Mouse (Mus musculus) kidney, postnatal 4 days (tissue): Measurements from ENCODE around the gene Clcnkb.

Experiments used
- DNase-seq, 2 experiments: peaks; one replicate each; pipeline ENCODE4 v3.0.0; 2021; ENCODE audit warnings: mixed read lengths in 2 of 2

Clcnkb gene

DNA sequence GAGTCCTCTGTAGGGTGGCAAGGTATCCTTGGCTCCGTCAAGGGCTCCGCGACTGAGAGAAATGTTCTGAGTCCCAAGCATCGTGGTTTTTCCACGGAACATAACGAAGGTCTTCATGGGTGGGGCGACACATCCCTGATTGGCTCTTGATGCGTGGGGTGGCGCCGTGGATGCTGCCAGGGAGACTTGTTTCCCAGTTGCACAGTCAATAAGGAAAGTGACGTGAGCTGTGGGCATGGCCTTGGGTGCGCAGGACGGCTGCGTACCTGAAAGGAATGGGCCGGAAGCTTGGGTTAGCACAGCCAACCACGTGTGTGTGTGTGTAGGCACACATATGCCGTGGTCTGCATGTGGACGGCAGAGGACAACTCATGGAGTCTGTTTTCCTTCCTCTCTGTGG is 17.4 kb upstream of the Clcnkb start:
- DNase-seq: no peak

DNA sequence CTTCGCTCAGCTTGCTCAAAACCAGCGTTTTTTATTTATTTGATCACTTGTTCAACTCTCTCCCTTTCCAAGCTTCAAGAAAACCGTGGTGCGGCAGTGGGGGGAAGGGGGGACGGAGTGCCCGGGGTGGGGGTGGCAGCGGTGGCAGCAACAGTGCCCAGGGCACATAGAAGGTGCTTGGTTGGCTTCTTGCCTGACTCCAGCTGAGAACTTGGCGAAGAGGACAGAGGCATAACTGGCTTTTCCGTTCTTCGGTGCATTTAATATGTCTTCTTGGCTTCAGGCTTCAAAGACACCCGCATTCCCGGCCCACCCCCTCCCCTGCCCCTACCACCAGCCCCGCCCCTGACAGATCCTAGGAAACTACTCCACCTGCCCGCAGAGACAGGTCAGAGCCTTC is 16.9 kb upstream of the Clcnkb start:
- no peak for DNase-seq

DNA sequence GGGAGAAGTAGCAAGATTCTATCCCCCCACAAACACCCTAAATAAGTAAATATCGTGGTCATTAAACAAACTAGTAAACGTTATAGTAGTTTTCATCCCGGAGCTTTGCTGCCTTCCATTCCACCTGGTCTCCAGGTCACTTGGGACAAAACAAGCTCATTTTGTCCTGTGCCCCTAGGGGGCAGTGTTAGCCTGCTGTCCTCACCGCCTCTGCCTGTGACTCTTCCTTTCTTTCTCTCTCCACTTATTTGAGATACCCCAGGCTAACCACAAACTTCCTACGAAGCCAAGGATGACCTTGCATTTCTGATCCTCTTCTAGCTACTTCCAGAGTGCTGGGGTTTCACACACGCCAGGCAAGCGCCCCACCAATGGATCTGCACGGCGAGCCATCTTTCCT is 15.2 kb upstream of the Clcnkb start:
- DNase-seq: peak; percentile 78 to 84

DNA sequence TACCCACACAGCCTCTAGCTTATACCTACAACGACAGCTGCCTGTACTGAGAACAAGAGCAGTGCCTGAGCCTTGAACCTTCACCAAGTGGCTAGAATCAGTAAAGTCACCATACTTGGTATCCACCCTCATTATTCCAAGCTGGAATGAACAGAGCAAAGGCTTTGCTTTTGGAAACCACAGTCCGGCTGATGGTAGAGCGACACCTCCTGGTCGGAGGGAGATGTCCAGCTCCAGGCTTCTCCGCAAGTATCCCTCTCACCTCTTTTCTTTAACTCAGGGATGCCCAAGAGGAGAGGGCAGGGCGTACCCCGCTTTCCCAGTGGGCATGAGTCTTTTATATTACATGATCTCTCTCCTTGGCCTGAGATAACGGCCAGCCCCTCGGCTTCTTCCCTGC is 14.0 kb upstream of the Clcnkb start:
- peak; percentile 72 to 80 for DNase-seq

DNA sequence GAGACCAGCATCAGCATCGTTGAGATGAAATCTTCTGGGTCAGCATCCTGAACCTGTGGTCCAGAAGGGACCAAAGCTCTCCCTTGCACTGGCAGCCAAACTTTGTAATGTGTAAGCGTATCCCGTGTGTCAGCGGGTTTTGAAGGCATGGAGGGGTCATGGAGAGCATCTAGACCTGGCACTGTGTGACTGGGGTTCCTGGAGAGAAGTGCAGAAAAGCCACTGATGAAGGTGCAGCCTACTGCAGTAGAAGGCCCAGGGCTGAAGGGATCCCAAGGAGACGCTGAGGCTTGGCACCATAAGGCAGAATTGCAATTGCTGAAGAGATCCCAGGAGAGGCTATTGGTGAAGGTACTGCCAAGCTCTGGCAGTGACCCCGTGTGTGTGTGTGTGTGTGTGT is 13.6 kb upstream of the Clcnkb start:
- no peak for DNase-seq

DNA sequence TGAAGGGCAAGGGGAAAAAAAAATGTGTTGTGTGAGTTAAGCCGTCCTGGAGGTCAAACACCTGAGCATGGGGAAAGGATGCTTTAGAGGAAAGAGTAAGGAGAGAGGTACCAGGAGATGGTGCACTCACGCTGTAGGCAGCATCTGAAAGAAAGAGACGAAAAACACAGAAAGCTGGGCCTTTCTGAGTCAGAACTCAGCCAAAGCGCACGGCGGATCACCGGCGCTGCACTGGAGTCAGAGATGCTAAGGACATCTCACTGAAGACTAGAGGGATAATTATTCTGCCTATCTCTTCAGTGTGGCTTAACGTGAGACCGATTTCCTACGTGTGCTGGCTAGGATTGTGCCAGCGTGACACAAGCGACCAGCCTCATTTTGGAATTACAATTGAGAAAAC is 12.1 kb upstream of the Clcnkb start:
- DNase-seq: no peak

DNA sequence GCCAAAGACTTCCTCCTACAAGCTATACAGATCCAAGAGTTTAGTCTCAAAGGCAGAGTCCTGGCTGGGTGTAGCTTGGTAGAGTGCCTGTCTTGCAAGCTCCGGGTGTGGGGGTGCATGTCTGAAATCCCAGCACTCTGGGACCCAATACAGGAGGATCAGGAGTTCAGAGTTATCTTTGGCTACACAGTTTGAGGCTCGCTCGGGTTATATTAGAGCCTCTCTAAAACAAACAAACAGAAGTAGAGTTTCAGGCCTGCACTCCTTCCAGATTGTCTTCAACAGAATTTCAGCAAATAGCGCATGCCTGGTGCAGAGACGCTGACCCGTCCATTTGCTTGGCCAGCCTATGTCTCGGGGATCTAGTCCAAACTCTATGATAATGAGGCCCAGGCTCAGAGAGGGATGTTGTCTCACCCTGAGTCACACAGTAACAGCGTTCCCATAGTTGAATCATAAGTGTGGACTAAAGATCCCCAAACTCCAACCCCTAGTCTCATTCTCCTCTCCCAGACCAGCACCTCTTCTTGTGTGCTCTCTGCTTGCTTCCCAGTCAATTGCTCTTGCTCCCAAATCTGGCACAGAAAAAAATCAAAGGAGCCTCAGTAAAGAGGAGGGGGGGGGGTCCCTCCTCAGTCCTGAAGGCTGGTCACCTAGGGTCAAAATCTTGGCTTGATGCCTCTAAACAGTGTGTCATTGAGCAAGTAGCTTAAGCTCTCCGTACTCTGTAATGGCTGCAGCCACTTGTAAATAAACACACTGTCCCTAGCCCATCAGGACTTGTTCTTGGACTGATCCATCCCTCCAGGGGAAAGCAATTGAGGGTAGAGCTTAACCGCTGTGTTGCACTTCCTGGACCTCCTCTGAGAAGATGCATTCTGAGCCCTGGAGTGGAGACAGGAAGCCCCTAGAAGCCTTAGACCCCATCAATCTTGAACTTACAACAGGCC is 11.3 kb upstream of the Clcnkb start:
- no peak for DNase-seq

DNA sequence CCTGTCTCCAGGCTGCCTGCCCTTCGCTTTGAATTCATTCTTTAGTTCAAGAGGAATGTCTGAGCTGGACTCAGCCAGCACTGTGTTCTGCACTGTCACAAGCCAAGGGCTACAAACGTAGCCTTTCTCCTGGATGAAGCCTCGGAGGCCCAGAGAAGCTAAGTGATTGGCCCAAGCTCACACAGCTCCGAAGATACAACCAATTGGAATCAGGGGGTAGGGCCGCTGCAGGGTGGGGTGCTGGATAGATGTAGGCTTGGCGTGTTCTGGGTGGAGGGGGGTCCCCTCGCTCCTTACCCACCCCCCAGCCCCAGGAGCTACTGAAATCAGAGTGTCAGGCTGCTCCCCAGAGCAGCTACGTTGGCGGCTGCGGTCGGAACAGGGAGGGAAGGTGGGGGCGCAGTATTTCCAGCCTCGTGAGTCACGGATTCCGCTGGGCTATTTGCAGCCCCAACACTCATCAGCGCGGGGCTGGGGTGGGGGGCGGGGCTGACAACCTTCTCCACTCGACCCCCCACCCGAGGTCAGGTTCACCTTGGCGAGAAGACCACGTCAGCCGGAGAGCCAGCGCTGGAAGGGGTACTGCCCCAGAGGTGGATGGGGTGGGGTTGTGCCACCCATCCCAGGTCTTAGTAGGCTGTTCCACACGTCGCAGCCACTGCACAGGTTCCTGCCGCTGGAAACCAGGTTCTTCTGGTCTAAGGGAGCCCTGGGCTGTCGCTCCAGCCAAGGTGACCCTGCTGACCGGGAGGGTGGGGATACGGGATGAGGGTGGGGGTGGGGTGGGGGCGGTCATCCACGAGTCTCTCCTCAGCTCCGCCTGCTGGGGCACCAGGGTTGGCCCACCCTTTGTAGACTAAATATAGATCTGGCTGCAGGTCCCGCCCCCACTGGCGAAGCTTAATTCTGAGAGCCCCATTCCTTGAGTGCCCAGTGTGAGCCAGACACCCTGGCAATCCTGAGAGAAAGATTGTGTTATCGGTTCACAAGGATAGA is 10.0 kb upstream of the Clcnkb start:
- DNase-seq: peak; percentile 58 to 74

DNA sequence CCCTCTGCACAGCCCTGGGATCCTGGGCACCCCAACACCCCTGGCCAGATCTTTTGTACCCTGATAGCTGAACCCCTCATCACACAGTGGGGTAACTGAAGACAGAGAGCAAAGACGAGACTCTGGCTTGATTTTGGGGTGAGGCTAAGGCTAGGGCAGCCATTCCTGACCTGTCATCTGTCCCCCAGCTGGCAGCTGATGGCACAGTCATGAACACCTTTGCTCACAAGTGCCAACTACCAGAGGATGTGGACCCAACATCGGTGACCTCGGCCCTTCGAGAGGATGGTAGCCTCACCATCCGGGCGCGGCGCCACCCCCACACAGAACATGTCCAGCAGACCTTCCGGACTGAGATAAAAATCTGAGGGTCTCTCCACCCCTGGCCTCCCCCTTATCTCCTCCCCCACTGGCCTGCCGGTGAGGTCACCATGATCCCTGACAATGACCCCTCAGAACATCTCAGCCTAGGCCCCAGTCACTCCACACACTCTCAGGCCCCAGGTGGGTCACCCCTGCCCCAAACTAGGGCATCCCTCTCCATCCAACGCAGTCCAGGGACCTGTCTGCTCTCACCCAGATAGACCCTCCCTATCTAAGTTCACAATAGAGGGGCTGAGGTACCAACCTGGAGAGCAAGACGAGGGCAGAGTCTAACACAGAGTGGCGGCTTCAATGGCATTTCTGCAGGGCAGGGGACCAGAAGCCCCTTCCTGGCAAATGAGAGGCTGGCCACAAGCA is 8.0 kb upstream of the Clcnkb start:
- DNase-seq: no peak

DNA sequence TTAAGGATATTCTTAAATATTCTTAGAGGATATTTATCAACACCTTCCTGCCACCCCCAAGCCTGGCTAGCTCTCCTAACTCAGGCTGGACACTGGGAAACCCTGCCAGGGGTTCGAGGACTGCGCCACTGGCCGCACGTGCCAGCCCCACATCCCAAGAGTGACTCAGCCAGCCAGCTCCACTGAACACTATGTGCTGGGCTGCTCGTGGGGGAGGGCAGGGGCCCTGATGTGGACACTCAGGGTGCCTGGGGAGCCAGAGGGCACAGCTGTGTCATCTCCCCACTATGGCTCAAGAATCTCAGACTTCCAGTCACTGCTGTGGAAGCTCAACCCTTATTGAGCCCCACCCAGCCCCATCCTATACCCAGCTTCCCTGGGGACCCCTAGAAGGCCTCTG is 7.5 kb upstream of the Clcnkb start:
- no peak for DNase-seq

DNA sequence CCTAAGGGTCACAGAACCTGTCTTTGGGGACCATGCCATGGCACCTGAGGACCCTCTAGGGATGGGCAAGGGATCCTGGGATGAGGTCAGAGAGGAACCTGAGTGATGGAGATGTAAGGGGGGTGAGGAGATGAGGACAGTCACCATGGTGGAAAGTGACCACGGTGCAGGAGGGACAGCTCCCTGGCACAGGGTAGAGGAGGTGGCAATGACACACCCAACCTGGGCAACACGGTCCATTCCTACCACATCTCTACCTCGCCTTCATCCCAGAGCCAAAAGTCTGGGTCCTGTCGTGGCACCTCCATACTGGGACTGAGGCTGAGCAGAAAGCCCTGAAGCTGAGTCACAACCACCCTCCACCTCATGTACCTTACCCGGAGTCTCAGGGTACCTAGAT is 7.0 kb upstream of the Clcnkb start:
- DNase-seq: no peak

DNA sequence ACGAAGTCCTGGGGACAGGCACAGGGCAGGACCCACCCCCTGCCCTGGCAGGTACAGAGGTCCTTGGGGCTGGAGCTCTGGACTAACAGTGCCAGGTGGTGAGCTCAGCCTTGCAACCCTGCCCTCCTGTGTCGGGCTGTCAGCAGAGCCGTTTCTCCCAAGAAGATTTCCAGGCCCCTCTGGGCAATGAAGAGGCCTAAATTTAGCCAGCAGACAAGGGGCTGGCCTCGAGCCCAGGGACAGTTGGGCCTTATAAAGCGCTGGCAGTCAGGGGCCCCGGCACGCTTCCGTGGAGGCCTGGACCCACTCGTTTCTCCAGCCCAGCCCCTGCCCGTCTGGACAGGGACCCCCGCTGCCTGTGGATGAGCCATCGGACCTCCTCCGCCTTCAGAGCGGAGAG is 5.6 kb upstream of the Clcnkb start:
- DNase-seq: peak; percentile 60 to 71

DNA sequence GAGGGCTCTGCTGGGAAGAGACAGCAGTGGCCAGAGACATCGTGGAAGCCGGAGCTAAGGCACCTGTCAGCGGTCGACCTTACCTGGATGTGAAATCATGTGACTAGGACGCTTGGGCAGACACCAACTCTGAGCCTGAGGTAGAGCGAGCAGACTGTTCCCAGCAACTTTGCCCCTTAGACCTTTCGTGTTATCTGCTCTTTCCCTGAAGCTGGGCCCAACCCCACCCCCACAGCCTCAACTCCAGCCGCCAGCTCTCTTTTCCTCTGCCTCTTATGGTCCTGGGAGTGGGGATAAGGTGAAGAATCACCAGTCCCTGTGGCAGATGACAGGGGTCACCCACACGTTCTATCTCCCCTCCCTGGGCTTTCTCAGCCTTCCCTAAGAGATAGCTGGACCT is 5.1 kb upstream of the Clcnkb start:
- no peak for DNase-seq

DNA sequence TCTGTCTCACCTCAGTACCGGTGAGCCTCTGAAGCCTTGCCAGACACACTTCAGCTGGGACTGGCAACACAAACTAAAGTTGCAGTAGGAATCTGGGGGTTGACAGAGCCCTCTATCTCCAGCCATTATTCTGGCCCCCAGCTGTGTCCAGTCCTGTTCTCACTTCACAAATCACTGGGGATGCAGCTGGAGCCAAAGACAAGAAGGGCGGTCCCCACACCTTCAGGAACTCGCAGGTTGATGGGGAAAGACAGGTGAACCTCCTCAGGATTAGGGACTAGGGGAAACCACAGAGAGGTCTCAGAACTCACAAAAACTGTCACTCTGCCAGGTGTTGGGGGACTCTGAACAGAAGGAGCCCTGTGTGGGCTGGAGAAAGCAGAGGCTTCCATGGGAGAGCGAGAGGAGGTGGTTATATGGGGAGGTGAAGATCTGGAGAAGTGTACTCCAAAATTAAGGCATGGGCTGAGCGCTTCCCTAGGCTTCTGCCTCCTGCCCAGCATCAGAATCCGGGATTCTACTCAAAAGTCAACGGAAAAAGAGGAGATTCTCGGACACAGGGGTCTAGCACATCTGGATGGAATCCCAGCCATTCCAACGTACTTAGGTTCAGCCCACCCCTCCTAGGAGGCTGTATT is 4.5 kb upstream of the Clcnkb start, which contains the start of gene Hspb7:
Gene Hspb7 (plus strand): TSS at position 588 of the 638 bp plus-strand sequence.
- DNase-seq: no peak

DNA sequence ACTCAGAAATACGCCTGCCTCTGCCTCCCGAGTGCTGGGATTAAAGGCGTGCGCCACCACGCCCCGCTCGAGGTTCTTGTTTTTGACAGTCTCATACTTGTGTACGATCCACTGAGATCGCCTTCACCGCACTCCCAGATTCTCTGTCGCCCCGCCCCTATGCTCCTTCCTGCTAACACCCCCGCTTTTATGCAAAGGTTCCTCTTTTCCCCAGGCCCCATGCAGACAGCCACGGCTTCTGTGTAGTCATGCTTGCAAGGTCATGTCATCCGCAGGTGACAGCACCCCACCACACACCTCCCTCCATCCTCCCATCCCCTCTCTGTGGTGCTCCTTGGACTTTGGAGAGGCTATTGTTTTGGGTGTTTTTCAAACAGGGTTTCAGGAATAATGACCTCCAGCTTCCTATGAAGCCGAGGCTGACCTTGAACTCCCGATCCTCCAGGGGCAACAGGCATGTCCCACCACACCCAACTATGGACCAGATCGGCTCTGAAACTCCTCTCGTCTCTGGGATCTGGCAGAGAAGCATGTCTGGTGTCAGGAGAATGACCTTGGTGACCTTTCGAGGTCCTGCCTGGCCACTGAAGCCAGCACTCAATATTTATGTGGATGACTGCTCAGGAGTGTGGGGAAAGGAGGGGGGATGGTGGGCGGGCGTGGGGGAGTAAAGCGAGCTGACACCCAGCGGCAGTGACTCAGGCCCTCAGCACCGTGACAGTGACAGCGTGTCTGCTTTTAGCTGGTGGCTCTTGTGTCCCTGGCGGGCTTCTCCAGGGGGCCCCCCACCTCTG is 3.8 kb upstream of the Clcnkb start:
- DNase-seq: peak; percentile 61 to 73

DNA sequence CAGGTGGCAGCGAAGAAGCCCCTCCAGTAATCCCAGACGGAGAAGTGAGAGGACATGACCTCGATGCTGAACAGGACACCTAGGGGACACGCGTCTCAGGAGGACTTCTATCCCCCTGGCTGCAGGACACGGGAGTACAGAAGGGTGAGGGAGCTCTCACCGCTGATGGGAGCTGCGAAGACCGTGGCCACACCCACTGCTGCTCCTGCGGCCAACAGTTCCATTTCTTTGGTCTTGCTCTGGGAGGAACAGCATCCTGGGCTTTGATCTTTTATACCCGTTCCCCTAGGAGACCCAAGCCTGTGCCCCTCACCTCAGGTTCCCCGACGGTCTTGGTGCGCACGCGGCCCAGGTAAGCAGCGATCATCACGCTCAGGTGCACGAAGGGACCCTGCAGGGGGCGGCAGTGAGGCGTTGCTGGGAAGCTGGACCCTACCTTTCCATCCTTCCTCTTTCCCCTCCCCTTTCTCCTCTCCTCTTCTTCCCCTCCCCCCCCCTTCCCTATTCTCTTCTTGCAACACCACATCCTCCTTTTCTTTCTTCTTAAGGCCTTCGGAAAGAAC is 4.3 kb downstream of the Clcnkb start:
- peak; percentile 49 to 60 for DNase-seq

DNA sequence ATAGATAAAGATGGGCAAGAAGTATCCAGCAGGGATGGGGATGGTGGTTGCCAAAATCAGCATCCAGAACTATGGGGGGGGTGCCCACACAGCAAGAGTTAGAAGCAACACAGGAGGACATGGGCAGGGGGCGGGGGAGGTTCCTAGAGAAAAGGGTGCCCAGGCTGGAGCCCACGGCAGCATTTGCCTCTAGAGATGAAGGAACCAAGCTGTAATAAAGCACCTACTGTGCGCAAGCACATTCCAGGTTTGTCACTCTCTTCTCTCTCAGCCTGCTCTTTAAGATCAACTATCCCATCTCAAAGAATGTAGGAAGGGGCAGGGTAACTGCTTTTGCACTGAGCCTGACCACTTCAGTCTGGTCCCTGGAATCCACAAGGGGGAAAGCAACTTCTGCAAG is 7.2 kb downstream of the Clcnkb start:
- no peak for DNase-seq

DNA sequence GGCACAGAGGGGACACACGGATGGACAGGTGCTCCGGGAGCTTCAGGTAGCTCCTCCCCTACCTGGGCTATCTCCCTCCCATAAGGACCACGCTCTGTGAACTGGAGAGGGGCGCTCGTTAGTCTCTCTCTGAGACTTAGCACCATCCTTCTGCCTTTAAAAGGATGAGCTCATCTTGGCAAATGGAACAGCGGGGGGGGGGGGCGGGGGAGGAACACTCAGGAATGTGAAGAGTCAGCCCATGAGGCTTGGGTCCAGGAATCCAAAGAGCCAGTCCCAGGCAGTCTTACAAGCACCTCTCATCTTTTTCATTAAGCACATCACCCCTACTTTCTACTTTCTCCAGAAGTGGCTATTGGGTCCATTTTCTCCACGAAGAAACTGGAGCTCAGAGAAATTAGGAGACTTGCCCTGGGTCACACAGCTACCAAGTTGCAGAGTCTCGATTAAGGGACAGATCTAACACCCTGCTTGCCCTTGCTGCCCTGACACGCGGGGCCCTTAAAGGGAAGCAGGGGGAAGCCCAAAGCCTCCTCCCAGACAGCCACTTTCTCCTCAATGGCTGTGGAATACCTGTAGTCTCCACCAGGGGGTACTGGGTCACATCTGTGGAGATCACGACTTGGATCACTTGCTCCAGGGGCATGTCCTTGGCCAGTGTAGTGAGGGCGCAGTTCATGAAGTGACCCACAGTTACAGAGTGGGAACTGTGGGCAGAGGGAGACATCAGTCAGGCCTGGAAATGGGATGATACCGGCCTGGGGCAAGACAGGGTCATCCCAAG is 9.1 kb downstream of the Clcnkb start:
- DNase-seq: peak; percentile 66 to 79

DNA sequence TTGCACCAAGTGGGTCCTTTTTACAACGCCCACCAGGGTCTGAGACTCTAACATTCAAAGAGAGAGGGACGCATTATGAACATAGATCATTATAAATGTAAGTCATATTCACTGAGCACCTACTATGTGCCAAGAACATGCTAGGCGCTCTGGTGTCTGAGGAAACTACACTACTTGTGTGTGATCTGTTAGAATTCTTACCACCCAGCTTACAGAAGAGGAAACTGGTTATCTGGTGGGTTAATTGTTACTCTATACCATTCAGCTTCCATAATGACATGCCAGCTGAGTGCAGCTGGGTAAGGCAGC is 10.5 kb downstream of the Clcnkb start:
- no peak for DNase-seq
